Mouse (Mus musculus): ENCODE results near the gene Klrb1b.

- TF ChIP-seq CTCF (IDR thresholded peaks at IDR 0.05; ENCODE audit: insufficient read depth, low read depth, low read length): no peak
- TF ChIP-seq POLR2A (IDR thresholded peaks at IDR 0.05; ENCODE audit: insufficient read depth, low read depth, low read length): no peak
Measured at GRCm38 (mm10) chr6:128851151-128851550, 25.0 kb upstream of the Klrb1b start.

Data from olfactory bulb, adult 2 months (tissue).